Mouse (Mus musculus) cerebellum, adult 2 months (tissue): ENCODE data around the gene Wsb1. TPM values are rescaled to one million over a fixed set of nuclear protein-coding genes. Genes with fewer than 3 reads are reported as not detected.

Experiments
- DNase-seq, 2 experiments: peaks; one replicate each; pipeline ENCODE4 v3.0.0; 2021
- H3K27ac ChIP-seq: fragments of 200-500 bp; 2 replicates; pipeline ENCODE4 v1.5.1; 2012; ENCODE audit warnings: low read length, control low read depth, inconsistent platforms; ENCODE audit not compliant: insufficient read depth
- H3K27me3 ChIP-seq: fragments of 200-500 bp; 2 replicates; pipeline ENCODE4 v1.6.1; 2012; ENCODE audit warnings: inconsistent platforms, mild to moderate bottlenecking, low read length, moderate library complexity; ENCODE audit not compliant: control insufficient read depth, insufficient read depth
- H3K4me1 ChIP-seq: fragments of 200-500 bp; 2 replicates; pipeline ENCODE4 v1.6.1; 2011; ENCODE audit warnings: low read length; ENCODE audit not compliant: control insufficient read depth, insufficient read depth
- H3K4me3 ChIP-seq: fragments of 200-500 bp; replicated peaks from 2 replicates; pipeline ENCODE3; 2011; ENCODE audit warnings: mild to moderate bottlenecking, low read depth, low read length, control low read depth; ENCODE audit not compliant: insufficient read depth
- CTCF ChIP-seq: fragments of 200-500 bp; IDR thresholded peaks from 2 replicates; pipeline ENCODE4 v1.5.1; 2011; ENCODE audit warnings: low read depth, mild to moderate bottlenecking, control low read depth, low read length, moderate library complexity, borderline replicate concordance; ENCODE audit not compliant: insufficient read depth
- POLR2A ChIP-seq: fragments of 200-500 bp; IDR thresholded peaks from 2 replicates; pipeline ENCODE4 v1.6.1; 2011; ENCODE audit warnings: low read length, control low read depth, borderline replicate concordance; ENCODE audit not compliant: insufficient read depth
- WGBS: fragments of 180-500 bp; shearing (Covaris S2); methylation state at CpG from one replicate; pipeline ENCODE4 v1.1.7; 2018; 5-methylcytosine and 5-hydroxymethylcytosine counted together
- polyA plus RNA-seq: library from polyadenylated mRNA; depleted of rRNA; stranded (reverse); fragments of >200 nt; gene quantifications from 2 replicates; pipeline ENCODE4 v1.2.3, GENCODE M21; 2012

Wsb1 gene
- polyA plus RNA-seq, 1 experiment, result 207 TPM

DNA sequence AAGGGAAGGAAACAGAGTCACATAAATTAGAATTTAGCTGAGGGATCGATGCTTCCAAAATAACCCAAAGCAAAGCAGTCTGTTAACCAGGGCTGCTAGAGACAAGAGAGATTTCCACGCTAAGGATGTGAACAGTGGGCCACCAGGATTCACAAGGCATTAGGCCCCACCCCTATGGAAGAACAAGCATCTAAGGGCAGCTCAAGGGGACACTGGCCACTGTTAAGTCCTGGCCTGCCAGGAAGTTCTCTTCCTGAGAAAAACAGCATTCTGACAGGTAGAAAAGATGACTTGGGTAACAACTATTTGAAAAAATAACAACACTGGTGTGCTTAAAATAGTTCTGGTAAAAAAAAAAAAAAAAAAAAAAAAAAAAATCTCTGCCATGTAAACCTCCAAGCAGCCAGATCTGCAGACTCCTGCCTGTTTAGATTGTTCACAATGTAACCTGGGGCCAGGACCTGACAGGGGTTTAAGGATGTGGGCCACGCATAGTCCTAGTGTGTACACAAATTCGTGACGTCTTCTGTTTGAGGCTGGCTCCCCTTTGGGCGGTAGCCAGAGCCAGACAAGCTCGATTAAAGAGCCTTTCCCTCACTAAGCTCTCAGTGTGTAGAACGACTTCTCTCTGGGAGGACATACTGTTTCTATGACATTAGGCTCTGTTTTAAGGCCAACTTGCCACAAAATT lies 35.4 kb downstream of the Wsb1 start:
- no peak overlapping the region for H3K27ac ChIP-seq
- TF ChIP-seq POLR2A (no peak), CTCF (no peak)
- 65% methylated on average over 8 of the region's 8 CpGs for WGBS
- DNase-seq, result no peak
- H3K27me3 ChIP-seq, result no peaks in the 10 kb centered on the region
- peaks cover 2% of the 10 kb centered on the region; the same call in 1 of the 2 replicates for H3K4me1 ChIP-seq
- H3K4me3 ChIP-seq, result no peak overlapping the region

DNA sequence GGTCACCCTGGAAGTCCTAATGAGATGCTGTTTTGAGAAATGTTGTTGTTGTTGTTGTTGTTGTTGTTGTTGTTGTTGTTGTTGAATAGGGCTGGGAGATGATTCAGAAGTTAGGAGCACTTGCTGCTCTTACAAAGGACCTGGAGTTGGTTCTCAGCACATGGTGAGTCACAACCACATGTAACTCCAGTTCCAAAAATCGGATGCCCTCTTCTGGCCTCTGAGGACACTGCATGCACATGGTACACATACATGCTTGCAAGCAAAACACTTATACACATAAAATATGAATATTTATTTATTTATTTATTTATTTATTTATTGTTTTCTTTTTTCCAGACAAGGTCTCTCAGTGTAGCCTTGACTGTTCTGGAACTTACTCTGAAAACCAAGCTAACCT lies 36.4 kb downstream of the Wsb1 start:
- DNase-seq, result no peak

DNA sequence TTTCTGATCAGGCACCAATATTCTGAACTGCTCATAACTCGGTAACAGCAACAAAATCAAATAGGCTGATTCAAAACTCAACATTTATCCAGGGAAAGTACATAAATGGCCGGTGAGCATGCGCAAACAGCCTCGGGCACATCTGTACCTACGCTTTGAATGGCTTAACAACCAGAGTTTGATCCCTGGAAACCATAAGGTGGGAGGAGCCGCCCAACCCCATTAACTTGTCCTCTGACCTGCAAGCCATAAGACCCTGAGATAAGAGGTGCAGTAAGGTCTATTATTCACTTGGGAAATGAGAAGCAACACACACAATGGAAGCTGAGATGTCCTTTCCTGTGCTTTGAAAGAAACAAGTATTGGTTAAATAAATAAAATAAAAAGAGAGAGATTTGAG lies 37.3 kb downstream of the Wsb1 start:
- Histone ChIP-seq H3K4me3 (no peak overlapping the region), H3K4me1 (peaks cover 3% of the 10 kb centered on the region; the same call in 1 of the 2 replicates), H3K27me3 (no peaks in the 10 kb centered on the region), H3K27ac (no peak overlapping the region)
- DNase-seq, result no peak
- 89% methylated on average over 6 of the region's 6 CpGs for WGBS
- TF ChIP-seq POLR2A, result no peak
- no peak for TF ChIP-seq CTCF

More for the DNA sequence above, 36.4 kb downstream of the Wsb1 start:
- Histone ChIP-seq H3K4me3 (no peak overlapping the region), H3K4me1 (peaks cover 3% of the 10 kb centered on the region; the same call in 1 of the 2 replicates), H3K27me3 (no peaks in the 10 kb centered on the region), H3K27ac (no peak overlapping the region)
- 89% methylated on average over 1 of the region's 1 CpGs for WGBS
- TF ChIP-seq CTCF (no peak), POLR2A (no peak)

DNA sequence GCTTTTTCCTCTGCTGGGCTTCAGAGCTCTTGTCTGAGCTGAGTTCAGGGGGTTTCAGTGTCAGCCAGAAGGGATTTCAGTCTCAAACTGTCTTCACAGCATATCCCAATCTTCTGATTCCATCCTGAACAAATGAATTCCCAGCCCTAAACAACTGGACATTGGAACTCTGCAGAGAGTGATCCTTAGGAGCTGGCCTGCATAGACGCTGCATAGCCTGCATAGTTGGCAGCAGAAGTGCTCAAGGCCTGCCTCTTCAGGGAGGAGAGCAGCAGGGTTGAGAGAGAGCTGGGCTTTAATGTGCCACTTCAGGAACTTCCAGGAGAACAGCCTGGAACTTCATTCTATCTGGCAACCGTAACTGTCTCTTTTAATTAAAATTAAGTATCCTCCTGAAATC lies 38.9 kb downstream of the Wsb1 start:
- WGBS, result 65% methylated on average over 2 of the region's 2 CpGs
- Histone ChIP-seq H3K4me1 (peaks cover 3% of the 10 kb centered on the region; the same call in 1 of the 2 replicates), H3K27ac (no peak overlapping the region), H3K4me3 (no peak overlapping the region), H3K27me3 (no peaks in the 10 kb centered on the region)
- TF ChIP-seq CTCF (no peak), POLR2A (no peak)
- DNase-seq, result no peak

DNA sequence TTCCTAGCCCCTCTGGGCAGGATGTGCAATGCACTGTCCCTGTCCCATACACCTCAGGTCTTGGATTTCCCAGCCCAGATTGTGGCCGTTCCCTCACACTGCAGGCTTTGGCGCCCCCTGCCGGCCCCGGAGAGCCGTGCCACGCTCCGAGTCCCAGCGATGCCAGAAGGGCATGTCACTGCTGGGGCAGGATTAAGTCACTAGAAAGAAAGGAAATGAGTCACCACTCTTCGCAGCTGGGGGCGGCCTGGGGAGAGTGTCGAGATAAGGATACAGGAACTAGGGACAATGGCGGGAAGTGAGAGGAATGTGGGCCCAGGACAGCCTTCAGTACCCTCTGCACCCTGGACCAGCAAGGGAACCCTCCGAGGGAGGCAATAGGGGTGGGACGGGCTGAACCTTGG lies 40.5 kb downstream of the Wsb1 start:
- Histone ChIP-seq H3K27ac (no peak overlapping the region), H3K4me3 (no peak overlapping the region), H3K4me1 (peaks cover 3% of the 10 kb centered on the region; the same call in 1 of the 2 replicates), H3K27me3 (no peaks in the 10 kb centered on the region)
- peak; percentile 82 to 92 for DNase-seq
- WGBS, result 12% methylated on average over 14 of the region's 14 CpGs
- TF ChIP-seq CTCF, result peak; percentile 96
- no peak for TF ChIP-seq POLR2A

DNA sequence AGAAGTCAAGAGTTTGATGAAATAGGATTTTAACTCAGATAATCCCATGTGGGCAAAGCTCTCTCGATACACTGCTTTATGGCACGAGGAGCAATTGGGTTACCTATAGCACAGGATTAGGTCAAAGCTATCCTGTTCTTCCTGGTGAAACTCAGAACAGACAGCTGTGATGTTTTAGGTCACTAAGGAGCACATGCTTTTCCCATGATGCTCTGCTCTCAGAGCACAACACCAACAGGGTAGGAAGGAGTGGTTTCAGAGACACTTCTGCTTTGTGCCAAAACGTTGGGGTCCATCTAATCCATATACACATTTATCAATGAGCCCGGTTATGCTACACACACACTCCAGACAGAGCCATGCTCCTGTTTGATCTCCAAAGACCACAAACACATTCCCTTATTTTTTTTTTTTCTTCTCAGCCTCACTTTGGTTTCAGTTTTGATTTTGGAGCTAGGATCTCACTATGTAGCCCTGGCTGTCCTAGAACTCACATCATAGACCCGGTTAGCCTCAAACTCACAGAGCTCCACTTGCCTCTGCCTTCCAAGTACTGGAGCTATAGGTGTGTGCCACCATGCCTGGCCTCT lies 44.5 kb downstream of the Wsb1 start:
- Histone ChIP-seq H3K4me3 (no peak overlapping the region), H3K4me1 (peaks cover 3% of the 10 kb centered on the region; the same call in 1 of the 2 replicates), H3K27me3 (no peaks in the 10 kb centered on the region), H3K27ac (no peak overlapping the region)
- DNase-seq, result no peak
- 85% methylated on average over 5 of the region's 5 CpGs for WGBS
- TF ChIP-seq POLR2A, result no peak
- no peak for TF ChIP-seq CTCF

DNA sequence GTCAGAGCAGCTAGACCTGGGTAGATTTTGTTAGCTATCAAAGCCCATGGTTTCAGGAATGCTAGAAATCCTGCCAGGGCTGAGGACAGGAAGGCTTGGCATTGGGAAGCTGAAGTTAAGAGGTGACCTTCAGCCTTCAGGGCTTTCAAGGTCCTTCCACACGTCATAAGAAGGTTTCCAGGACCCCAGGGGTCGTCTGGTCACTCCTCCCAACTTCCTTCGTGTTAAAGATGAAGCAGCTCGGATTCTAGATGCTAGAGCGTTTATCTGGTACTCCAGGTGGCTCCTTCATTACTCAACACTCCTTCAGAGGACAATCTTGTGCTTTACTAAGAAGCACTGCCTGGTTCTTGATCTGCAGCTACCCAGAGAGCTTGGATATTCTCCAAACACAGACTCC lies 45.4 kb downstream of the Wsb1 start:
- H3K4me3 ChIP-seq, result no peak overlapping the region
- TF ChIP-seq CTCF, result no peak
- TF ChIP-seq POLR2A, result no peak
- DNase-seq, result no peak
- no peaks in the 10 kb centered on the region for H3K27me3 ChIP-seq
- H3K27ac ChIP-seq, result no peak overlapping the region
- 69% methylated on average over 5 of the region's 5 CpGs for WGBS
- peaks cover 1% of the 10 kb centered on the region; the same call in 1 of the 2 replicates for H3K4me1 ChIP-seq

DNA sequence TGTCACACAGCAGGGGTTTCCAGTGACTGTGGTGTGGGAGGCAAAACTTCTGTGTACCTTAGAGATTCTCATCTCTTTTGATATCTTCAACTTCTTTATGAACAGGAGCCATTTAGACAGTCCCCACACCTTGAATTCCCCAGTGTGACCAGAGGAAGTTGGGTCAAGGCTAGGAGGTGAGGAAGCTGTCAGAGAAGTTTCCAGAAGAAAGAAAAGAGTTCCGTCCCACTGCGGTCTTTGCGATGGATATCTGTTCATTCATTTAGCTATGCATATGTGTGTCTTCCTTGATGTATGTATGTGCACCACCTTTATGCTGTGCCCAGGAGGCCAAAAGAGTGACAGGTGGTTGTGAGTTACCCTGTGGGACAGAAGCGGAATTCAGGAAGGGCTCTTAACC lies 46.0 kb downstream of the Wsb1 start:
- no peak for DNase-seq
- Histone ChIP-seq H3K27ac (no peak overlapping the region), H3K4me1 (no peaks in the 10 kb centered on the region), H3K27me3 (no peaks in the 10 kb centered on the region), H3K4me3 (no peak overlapping the region)
- TF ChIP-seq CTCF, result no peak
- WGBS, result 97% methylated on average over 4 of the region's 4 CpGs
